Mouse (Mus musculus): ENCODE data around the gene Ankrd36. TPM values are rescaled to one million over a fixed set of nuclear protein-coding genes. Genes with fewer than 3 reads are reported as not detected.

The Ankrd36 gene
- polyA plus RNA-seq, 1 experiment from 2014 or later: 0.10 TPM

GRCm38 (mm10) chr11:5707530-5708353 is 138.3 kb downstream of the Ankrd36 start:
- peaks cover 14% of the 10 kb centered on the region for H3K4me1 ChIP-seq (ENCODE audit: control insufficient read depth, insufficient read depth, low read length)
- H3K4me2 ChIP-seq (ENCODE audit: low read depth, low read length): peak overlapping the region; percentile 84
- no peaks in the 10 kb centered on the region for H3K27me3 ChIP-seq (ENCODE audit: control insufficient read depth, insufficient read depth, low read length)
- H3K4me3 ChIP-seq (replicated peaks; ENCODE audit: low read length): peak overlapping the region; percentile 97
- WGBS: 18% methylated on average over 49 of the region's 50 CpGs
- H3K27ac ChIP-seq (ENCODE audit: low read length): peak overlapping the region; percentile 68
- 0 out of 2 replicates have a peak, but pooled peaks cover 2% of the 10 kb centered on the region for H3K36me3 ChIP-seq (ENCODE audit: control insufficient read depth, insufficient read depth, low read length)
- no peaks in the 10 kb centered on the region for H3K9me3 ChIP-seq (replicated peaks; ENCODE audit: control insufficient read depth, low read length)
- ATAC-seq (ENCODE audit: insufficient read depth, low FRiP score): peak; percentile 98
- H3K9ac ChIP-seq (ENCODE audit: low read length): peak overlapping the region; percentile 96

GRCm38 (mm10) chr11:5715179-5715578 is 145.7 kb downstream of the Ankrd36 start:
- Histone ChIP-seq H3K27me3 (ENCODE audit: control insufficient read depth, insufficient read depth, low read length) (no peaks in the 10 kb centered on the region), H3K9ac (ENCODE audit: low read length) (no peak overlapping the region), H3K4me1 (ENCODE audit: control insufficient read depth, insufficient read depth, low read length) (no peaks in the 10 kb centered on the region), H3K36me3 (ENCODE audit: control insufficient read depth, insufficient read depth, low read length) (peaks cover 34% of the 10 kb centered on the region), H3K9me3 (replicated peaks; ENCODE audit: control insufficient read depth, low read length) (no peaks in the 10 kb centered on the region), H3K27ac (ENCODE audit: low read length) (no peak overlapping the region), H3K4me2 (ENCODE audit: low read depth, low read length) (no peak overlapping the region), H3K4me3 (replicated peaks; ENCODE audit: low read length) (no peak overlapping the region)
- no peak for ATAC-seq (ENCODE audit: insufficient read depth, low FRiP score)
- WGBS: 93% methylated on average over 9 of the region's 9 CpGs

GRCm38 (mm10) chr11:5715630-5716105 is 146.2 kb downstream of the Ankrd36 start, which contains the start of gene Mrps24:
Gene Mrps24 (minus strand): TSS chr11:5715680.
- H3K4me1 ChIP-seq (ENCODE audit: control insufficient read depth, insufficient read depth, low read length): no peaks in the 10 kb centered on the region
- H3K27me3 ChIP-seq (ENCODE audit: control insufficient read depth, insufficient read depth, low read length): no peaks in the 10 kb centered on the region
- no peaks in the 10 kb centered on the region for H3K9me3 ChIP-seq (replicated peaks; ENCODE audit: control insufficient read depth, low read length)
- no peak within 1 kb of the TSS for H3K9ac ChIP-seq (ENCODE audit: low read length)
- no peak within 1 kb of the TSS for H3K4me2 ChIP-seq (ENCODE audit: low read depth, low read length)
- peaks cover 34% of the 10 kb centered on the region for H3K36me3 ChIP-seq (ENCODE audit: control insufficient read depth, insufficient read depth, low read length)
- ATAC-seq (ENCODE audit: insufficient read depth, low FRiP score): no peak
- WGBS: 77% methylated on average over 14 of the region's 14 CpGs
- no peak within 1 kb of the TSS for H3K4me3 ChIP-seq (replicated peaks; ENCODE audit: low read length)
- H3K27ac ChIP-seq (ENCODE audit: low read length): no peak within 1 kb of the TSS

GRCm38 (mm10) chr11:5716246-5716645 is 146.8 kb downstream of the Ankrd36 start:
- H3K36me3 ChIP-seq (ENCODE audit: control insufficient read depth, insufficient read depth, low read length): peaks cover 34% of the 10 kb centered on the region
- H3K9me3 ChIP-seq (replicated peaks; ENCODE audit: control insufficient read depth, low read length): no peaks in the 10 kb centered on the region

GRCm38 (mm10) chr11:5716938-5717705 is 147.6 kb downstream of the Ankrd36 start:
- H3K4me2 ChIP-seq (ENCODE audit: low read depth, low read length): no peak overlapping the region
- no peaks in the 10 kb centered on the region for H3K9me3 ChIP-seq (replicated peaks; ENCODE audit: control insufficient read depth, low read length)
- H3K27me3 ChIP-seq (ENCODE audit: control insufficient read depth, insufficient read depth, low read length): no peaks in the 10 kb centered on the region
- H3K9ac ChIP-seq (ENCODE audit: low read length): no peak overlapping the region
- no peak overlapping the region for H3K4me3 ChIP-seq (replicated peaks; ENCODE audit: low read length)
- ATAC-seq (ENCODE audit: insufficient read depth, low FRiP score): no peak
- no peak overlapping the region for H3K27ac ChIP-seq (ENCODE audit: low read length)
- peaks cover 34% of the 10 kb centered on the region for H3K36me3 ChIP-seq (ENCODE audit: control insufficient read depth, insufficient read depth, low read length)
- 89% methylated on average over 34 of the region's 34 CpGs for WGBS
- no peaks in the 10 kb centered on the region for H3K4me1 ChIP-seq (ENCODE audit: control insufficient read depth, insufficient read depth, low read length)

More at GRCm38 (mm10) chr11:5716246-5716645, 146.8 kb downstream of the Ankrd36 start:
- H3K4me1 ChIP-seq (ENCODE audit: control insufficient read depth, insufficient read depth, low read length): no peaks in the 10 kb centered on the region
- no peak overlapping the region for H3K9ac ChIP-seq (ENCODE audit: low read length)
- no peaks in the 10 kb centered on the region for H3K27me3 ChIP-seq (ENCODE audit: control insufficient read depth, insufficient read depth, low read length)
- no peak overlapping the region for H3K4me3 ChIP-seq (replicated peaks; ENCODE audit: low read length)
- ATAC-seq (ENCODE audit: insufficient read depth, low FRiP score): no peak
- no peak overlapping the region for H3K4me2 ChIP-seq (ENCODE audit: low read depth, low read length)
- 88% methylated on average over 11 of the region's 11 CpGs for WGBS
- H3K27ac ChIP-seq (ENCODE audit: low read length): no peak overlapping the region

- WGBS: 88% methylated on average over 12 of the region's 12 CpGs
- Histone ChIP-seq H3K27me3 (ENCODE audit: control insufficient read depth, insufficient read depth, low read length) (no peaks in the 10 kb centered on the region), H3K36me3 (ENCODE audit: control insufficient read depth, insufficient read depth, low read length) (peaks cover 30% of the 10 kb centered on the region), H3K4me3 (replicated peaks; ENCODE audit: low read length) (no peak overlapping the region), H3K27ac (ENCODE audit: low read length) (no peak overlapping the region), H3K9me3 (replicated peaks; ENCODE audit: control insufficient read depth, low read length) (no peaks in the 10 kb centered on the region), H3K4me1 (ENCODE audit: control insufficient read depth, insufficient read depth, low read length) (no peaks in the 10 kb centered on the region), H3K4me2 (ENCODE audit: low read depth, low read length) (no peak overlapping the region), H3K9ac (ENCODE audit: low read length) (no peak overlapping the region)
- ATAC-seq (ENCODE audit: insufficient read depth, low FRiP score): no peak
These were observed 149.3 kb downstream of the Ankrd36 start for GRCm38 (mm10) chr11:5718611-5719354.

DNA sequence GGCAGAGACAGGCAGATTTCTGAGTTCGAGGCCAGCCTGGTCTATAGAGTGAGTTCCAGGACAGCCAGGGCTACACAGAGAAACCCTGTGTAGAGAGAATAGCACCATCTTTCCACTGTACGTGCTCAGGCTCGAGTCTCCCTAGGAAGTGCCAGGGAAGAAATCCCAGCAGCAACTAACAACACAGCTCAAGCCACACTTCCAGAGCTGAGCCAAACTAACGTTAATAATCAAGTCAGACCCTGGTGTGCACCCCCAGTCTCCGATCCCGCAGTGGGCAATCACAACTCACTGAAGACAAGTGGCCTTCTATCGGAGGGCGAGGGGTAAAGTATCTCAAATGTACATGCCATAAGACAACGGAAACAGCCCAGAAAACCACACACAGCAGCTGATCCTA is 160.1 kb downstream of the Ankrd36 start:
- 87% methylated on average over 9 of the region's 9 CpGs for WGBS

DNA sequence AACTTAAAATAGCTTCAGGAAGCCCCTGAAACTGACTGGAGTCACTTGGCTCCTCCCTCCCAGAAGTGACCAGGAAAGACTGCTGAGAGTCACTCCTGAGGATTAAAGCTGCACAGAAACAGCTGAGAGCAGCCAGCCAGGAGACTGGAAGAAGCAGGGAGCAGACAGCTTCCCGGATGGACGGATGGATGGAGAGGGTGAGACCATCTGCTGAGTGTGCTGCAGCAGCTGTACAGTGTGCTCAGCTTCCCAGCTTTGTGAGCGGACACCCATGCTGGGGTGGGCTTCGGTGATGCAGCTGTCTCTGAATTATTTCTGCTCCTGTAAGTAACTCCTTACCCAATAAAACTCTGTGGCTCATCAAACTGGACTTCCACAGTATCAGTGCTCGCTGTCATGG is 162.9 kb downstream of the Ankrd36 start:
- H3K9ac ChIP-seq (ENCODE audit: low read length): peak overlapping the region; percentile 46; the same call in 1 of the 2 replicates
- 0 out of 2 replicates have a peak, but pooled peaks cover 11% of the 10 kb centered on the region for H3K4me1 ChIP-seq (ENCODE audit: control insufficient read depth, insufficient read depth, low read length)
- H3K27me3 ChIP-seq (ENCODE audit: control insufficient read depth, insufficient read depth, low read length): no peaks in the 10 kb centered on the region
- no peaks in the 10 kb centered on the region for H3K9me3 ChIP-seq (replicated peaks; ENCODE audit: control insufficient read depth, low read length)
- ATAC-seq (ENCODE audit: insufficient read depth, low FRiP score): no peak
- 59% methylated on average over 5 of the region's 5 CpGs for WGBS
- no peaks in the 10 kb centered on the region for H3K36me3 ChIP-seq (ENCODE audit: control insufficient read depth, insufficient read depth, low read length)
- no peak overlapping the region for H3K4me2 ChIP-seq (ENCODE audit: low read depth, low read length)
- no peak overlapping the region for H3K4me3 ChIP-seq (replicated peaks; ENCODE audit: low read length)
- peak overlapping the region; percentile 7; the same call in 1 of the 2 replicates for H3K27ac ChIP-seq (ENCODE audit: low read length)

More for the DNA sequence above, 160.1 kb downstream of the Ankrd36 start:
- Histone ChIP-seq H3K27me3 (ENCODE audit: control insufficient read depth, insufficient read depth, low read length) (no peaks in the 10 kb centered on the region), H3K9ac (ENCODE audit: low read length) (no peak overlapping the region), H3K4me3 (replicated peaks; ENCODE audit: low read length) (no peak overlapping the region), H3K36me3 (ENCODE audit: control insufficient read depth, insufficient read depth, low read length) (no peaks in the 10 kb centered on the region), H3K4me2 (ENCODE audit: low read depth, low read length) (no peak overlapping the region), H3K4me1 (ENCODE audit: control insufficient read depth, insufficient read depth, low read length) (0 out of 2 replicates have a peak, but pooled peaks cover 9% of the 10 kb centered on the region), H3K9me3 (replicated peaks; ENCODE audit: control insufficient read depth, low read length) (no peaks in the 10 kb centered on the region), H3K27ac (ENCODE audit: low read length) (no peak overlapping the region)
- ATAC-seq (ENCODE audit: insufficient read depth, low FRiP score): no peak
